Mouse (Mus musculus) adrenal gland, adult 18-20 months (tissue): ENCODE results near the gene 2210016F16Rik. TPM values are rescaled to one million over a fixed set of nuclear protein-coding genes. Genes with fewer than 3 reads are reported as not detected.
"Not testable (repeated sequence)": the region's sequence is repeated elsewhere in the genome, so short reads cannot be mapped to it uniquely, and the experiment has no call there.

Experiments
- DNase-seq, 2 experiments: peaks; one replicate each; pipeline ENCODE4 v3.0.0; 2021 to 2022; ENCODE audit warnings: low spot score in 2 of 2
- long read RNA-seq, 2 experiments: library from polyadenylated mRNA; stranded (forward); transcript quantifications; one replicate each; pipeline ENCODE4 v2.0.0; 2021
- total RNA-seq, 2 experiments: library from RNA; stranded (reverse); gene quantifications; 1 replicate in 1 of 2; 2 replicates in 1 of 2; pipeline ENCODE4 v1.2.3; 2021

The 2210016F16Rik gene
- 10 to 100 TPM; 23.5 to 30.0 TPM for total RNA-seq
- long read RNA-seq, experiment 1, transcript 2210016F16Rik-201 (4 exons, 3,051 nt) = major isoform, 46 of 49 reads
- long read RNA-seq, experiment 1, partial matches to known transcripts = 1 of 49 reads
- long read RNA-seq, experiment 1, other reads (novel, unspliced or antisense) = 2 of 49 reads
- long read RNA-seq, experiment 2, transcript 2210016F16Rik-201 (4 exons, 3,051 nt) = major isoform, 129 of 140 reads
- long read RNA-seq, experiment 2, partial matches to known transcripts = 3 of 140 reads
- long read RNA-seq, experiment 2, other reads (novel, unspliced or antisense) = 8 of 140 reads

DNA sequence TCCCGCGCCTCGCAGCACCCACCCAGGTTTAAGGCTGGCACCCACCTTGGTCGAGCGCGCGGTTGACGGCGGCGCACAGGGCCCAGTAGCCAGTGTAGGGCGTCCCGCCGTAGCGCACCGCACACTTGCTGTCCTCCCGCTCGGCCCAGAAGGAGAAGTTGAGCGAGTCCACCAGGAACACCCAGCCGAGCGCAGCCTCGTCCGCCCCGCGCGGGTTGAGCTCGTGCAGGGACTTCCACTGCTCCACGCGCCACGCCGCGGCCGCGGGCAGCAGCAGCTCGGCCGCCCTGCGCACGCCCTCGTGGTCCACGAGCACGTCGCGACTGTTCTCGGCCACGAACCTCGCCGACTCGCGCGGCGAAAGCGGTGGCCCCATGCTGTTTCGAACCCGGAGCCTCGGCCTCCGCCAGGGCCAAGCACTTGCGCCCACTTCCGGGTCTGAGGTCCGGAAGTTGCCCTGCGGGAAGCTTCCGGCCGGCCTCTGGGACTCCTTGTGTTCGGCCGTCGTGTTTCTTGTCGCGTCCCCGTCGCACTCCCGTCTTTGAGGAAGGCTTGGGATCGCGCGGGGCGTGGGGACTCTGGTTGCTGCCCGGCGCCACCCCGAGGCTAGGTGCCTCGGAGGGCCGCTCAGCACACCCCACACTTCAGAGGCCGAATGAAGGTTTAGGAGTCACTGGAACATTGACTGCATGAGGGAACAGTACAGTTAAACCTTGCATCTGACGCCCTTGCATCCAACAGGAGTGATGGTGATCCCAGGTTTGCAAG is at the start of gene 2210016F16Rik:
Gene 2210016F16Rik, minus strand, starts transcription at position 447 of the 768 bp plus-strand sequence.
- DNase-seq = peak; percentile 63 to 65

GRCm38 (mm10) chr13:58423061-58423660 is 38.1 kb upstream of the 2210016F16Rik start:
- no peak for DNase-seq

GRCm38 (mm10) chr13:58422242-58422641 is 37.2 kb upstream of the 2210016F16Rik start:
- DNase-seq = no peak

DNA sequence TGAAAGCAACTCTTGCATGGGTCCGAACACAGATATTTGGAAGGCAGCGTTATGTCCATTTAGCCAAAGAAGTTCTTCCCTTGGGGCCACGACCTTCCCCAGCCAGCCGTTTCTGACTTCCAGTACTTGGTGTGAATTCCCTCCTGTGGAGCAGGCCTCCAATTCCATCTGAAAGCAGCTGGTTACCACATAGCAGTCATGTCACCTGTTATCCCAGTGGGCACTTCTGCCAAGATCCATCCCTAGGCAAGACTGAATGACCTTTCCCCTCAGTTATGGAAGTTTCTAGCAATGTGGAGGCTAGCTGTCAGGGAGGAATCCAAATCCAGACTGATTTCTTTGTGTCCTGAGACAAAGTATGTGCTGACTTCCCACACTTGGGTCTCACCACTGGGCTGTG is 36.0 kb upstream of the 2210016F16Rik start:
- no peak for DNase-seq

DNA sequence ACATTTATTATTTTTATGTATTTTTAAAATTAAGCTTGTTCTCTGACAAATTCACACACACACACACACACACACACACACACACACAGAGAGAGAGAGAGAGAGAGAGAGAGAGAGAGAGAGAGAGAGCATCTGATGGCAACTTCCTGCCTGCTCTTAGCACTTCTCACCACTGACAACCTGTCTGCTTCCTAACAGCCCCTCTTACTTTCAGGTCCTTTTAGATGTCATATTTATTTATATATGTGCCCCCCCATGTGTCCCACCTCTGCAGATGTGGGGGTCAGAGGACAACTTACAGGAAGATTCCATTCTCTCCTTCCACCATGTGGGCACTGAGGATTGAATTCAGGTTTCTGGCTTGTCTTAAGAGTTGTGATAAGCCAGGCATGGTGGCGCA is 34.2 kb upstream of the 2210016F16Rik start:
- DNase-seq = no peak

- DNase-seq = no peak
Observed at GRCm38 (mm10) chr13:58418656-58419055, 33.6 kb upstream of the 2210016F16Rik start.

DNA sequence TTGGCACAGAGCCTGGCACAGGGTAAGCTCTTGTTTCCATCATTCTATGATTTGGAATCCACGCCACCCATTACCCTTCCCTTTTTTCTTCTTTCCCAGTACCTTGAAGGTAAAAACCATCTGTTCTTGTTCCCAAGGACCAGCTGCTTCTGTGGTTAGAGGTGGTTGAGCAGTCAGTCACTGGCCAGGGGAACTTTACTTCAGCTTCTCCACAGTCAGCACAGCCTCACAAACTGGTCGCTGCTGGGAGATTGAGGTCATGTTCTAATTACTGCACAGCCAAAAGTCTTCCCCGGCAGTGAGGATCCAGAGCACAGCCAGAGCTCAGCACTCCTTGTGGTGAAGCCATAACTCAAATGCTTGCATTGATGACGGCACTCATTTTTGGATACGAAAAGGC is 30.8 kb upstream of the 2210016F16Rik start:
- DNase-seq = no peak

GRCm38 (mm10) chr13:58415374-58415773 is 30.3 kb upstream of the 2210016F16Rik start:
- peak in 1 of 2 experiments; percentile 16 for DNase-seq

- no peak for DNase-seq
Observed at GRCm38 (mm10) chr13:58411073-58411472, 26.0 kb upstream of the 2210016F16Rik start.

GRCm38 (mm10) chr13:58403243-58403642 is 18.2 kb upstream of the 2210016F16Rik start, which contains the start of gene Hnrnpk:
Hnrnpk (minus strand) TSS chr13:58403343.
- DNase-seq = not testable (repeated sequence)

DNA sequence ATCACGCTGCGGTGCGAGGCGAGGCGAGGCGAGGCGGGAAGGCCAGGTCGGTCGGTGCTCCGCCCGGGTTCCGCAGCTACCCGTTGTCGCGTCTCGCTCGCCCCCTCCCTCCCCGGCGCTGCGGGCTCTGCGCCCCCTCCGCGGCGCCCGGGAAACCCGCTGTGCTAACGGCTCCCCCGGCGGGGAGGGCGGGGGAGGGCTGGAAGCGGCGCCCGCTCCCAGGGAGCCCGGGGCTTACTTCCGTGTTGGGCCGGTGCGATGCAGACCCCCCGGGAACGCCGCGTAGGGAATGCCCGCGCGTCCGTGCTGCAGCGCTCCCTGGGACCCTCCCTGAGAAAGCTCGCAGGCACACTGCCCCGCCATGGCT is 17.7 kb upstream of the 2210016F16Rik start:
- DNase-seq = no peak

- peak; percentile 98 for DNase-seq
Observed at GRCm38 (mm10) chr13:58402003-58402743, 17.1 kb upstream of the 2210016F16Rik start, which contains the start of gene Rmi1. Rmi1 (plus strand) TSS chr13:58402248.

- DNase-seq = peak; percentile 68 to 72
Observed at GRCm38 (mm10) chr13:58401135-58402002, 16.3 kb upstream of the 2210016F16Rik start.

DNA sequence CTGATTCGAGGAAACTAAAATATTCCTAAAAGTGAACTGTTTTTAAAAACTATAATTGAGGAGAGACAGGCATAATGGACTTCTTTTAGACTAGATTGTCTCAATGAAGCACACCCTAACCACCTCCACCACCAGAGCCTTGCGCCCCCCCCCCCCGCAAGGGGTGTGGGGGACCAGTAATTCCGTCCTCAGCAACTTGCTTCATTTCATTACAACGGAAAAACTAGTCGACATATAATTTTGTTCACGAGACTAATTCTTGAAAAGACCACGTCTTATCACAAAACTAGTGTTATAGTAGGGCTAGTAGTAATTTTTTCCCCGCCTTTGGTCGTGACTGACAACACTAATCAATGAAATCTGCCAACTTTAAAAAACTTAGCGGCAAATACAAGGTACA is 15.6 kb upstream of the 2210016F16Rik start:
- DNase-seq = no peak

GRCm38 (mm10) chr13:58397651-58398050 is 12.6 kb upstream of the 2210016F16Rik start:
- no peak for DNase-seq

- DNase-seq = not testable (repeated sequence)
Observed at GRCm38 (mm10) chr13:58394392-58394791, 9.4 kb upstream of the 2210016F16Rik start.

- no peak for DNase-seq
Observed at GRCm38 (mm10) chr13:58389324-58389951, 4.4 kb upstream of the 2210016F16Rik start.

GRCm38 (mm10) chr13:58388379-58388778 is 3.4 kb upstream of the 2210016F16Rik start:
- DNase-seq = no peak

GRCm38 (mm10) chr13:58387948-58388347 is 2.9 kb upstream of the 2210016F16Rik start:
- peak; percentile 60 to 67 for DNase-seq

DNA sequence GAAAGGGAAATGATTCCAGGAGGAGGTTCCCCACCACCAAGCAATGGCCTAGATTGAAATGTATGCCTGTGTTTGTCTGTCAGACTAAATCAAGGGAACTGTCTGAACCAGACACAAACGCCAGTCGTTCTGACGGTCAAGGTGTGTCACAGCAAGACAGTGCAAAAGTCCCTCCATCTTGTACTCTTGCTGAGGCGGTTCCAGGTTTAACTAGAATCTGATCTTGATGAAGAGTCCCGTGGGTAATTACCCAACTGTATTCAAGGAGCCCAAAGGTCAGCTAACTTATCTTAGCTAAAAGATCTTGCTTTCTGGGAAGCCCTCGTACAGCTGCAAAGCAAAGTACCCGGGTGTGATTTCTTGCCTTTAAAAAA is 509 bp upstream of the 2210016F16Rik start:
- DNase-seq = no peak
